Mouse (Mus musculus) layer of hippocampus, adult 9-11 months (tissue): ENCODE results near the gene Ccz1.

Experiments
- DNase-seq: peaks from one replicate; pipeline ENCODE4 v3.0.0; 2022

Ccz1 gene

GRCm38 (mm10) chr5:143993260-143993659 lies 21.4 kb downstream of the Ccz1 start:
- DNase-seq = no peak

DNA sequence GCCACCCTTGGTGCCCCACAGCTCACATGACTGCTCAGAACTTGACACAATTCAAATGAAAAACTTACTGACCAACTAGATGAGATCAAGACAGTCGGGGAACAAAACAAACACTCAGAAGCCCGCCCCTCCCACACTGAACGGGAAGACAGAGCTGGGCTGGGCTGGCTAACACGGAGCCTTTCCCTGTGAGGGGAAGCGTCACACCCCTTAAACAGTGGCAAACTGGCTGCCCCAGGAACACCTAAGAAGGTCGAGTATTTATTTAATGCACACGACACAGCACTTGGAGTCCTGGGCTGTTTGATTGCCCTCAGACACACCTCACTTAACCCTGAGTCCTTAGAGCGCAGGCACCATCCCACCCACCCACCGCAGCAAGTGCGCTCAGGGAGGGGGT lies 22.0 kb downstream of the Ccz1 start:
- no peak for DNase-seq

GRCm38 (mm10) chr5:143990086-143990485 lies 24.6 kb downstream of the Ccz1 start:
- DNase-seq = no peak

- peak; percentile 62 for DNase-seq
Observed at GRCm38 (mm10) chr5:143989046-143989445, 25.6 kb downstream of the Ccz1 start.

- DNase-seq = no peak
Observed at GRCm38 (mm10) chr5:143987596-143987995, 27.1 kb downstream of the Ccz1 start.

DNA sequence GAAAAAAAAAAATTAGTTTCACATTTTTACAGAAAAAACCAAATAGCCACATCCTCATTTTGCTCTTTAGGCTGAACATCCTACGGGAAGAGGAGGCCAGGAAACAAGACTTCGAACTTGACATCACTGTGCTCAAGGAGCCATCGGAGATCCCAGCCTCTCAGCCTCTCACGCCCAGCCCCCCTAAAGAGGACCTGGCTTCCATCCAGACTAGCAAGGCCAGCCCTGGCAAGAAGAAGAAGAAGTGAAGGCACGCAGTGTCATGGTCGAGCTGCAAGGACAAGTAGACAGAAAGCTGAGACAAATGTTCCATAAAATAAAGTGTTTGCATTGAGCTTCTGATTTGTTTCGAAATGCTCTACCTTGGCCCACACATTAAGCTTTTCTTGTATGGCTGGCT lies 29.3 kb downstream of the Ccz1 start:
- DNase-seq = no peak

DNA sequence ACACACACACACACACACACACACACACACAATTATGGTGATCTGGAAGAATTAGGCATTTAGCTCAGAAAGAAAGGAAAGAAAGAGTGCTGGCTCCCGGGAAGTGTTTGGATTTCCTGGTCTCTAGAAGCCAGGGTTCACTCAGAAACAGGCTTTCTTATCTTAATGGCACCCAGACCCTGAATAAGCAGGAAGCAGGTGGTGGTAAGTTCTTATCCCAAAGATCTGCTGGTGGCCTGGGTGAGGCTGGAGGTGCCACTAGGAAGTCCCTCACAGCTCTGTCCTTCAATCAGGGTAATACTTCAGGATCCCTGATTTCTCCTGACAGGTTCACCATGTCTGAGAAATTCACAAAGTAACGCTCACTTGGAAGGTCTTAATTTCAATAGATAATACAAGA lies 32.3 kb downstream of the Ccz1 start:
- no peak for DNase-seq

- DNase-seq = no peak
Observed at GRCm38 (mm10) chr5:143980858-143981257, 33.8 kb downstream of the Ccz1 start.

- no peak for DNase-seq
Observed at GRCm38 (mm10) chr5:143976726-143977431, 37.8 kb downstream of the Ccz1 start.

DNA sequence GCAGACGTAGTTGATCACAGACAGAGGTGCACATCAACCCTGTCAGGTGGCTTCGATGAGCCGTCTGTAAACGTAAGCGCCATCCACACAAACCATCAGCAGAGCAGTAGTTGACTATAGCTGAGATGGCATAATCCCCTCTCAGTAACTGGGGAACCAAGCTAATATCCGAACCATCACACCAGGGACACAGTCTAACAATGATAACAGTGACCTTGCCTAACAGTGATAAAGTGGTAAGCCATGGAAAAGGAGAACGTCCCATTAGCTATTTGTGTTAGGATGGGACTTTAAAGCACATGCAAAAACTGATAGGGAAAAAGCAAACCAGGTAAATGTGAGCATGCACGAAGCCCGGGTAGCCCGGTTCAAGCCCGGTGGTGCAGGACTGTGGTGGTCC lies 38.4 kb downstream of the Ccz1 start:
- no peak for DNase-seq

- no peak for DNase-seq
Observed at GRCm38 (mm10) chr5:143975631-143975933, 39.1 kb downstream of the Ccz1 start.

DNA sequence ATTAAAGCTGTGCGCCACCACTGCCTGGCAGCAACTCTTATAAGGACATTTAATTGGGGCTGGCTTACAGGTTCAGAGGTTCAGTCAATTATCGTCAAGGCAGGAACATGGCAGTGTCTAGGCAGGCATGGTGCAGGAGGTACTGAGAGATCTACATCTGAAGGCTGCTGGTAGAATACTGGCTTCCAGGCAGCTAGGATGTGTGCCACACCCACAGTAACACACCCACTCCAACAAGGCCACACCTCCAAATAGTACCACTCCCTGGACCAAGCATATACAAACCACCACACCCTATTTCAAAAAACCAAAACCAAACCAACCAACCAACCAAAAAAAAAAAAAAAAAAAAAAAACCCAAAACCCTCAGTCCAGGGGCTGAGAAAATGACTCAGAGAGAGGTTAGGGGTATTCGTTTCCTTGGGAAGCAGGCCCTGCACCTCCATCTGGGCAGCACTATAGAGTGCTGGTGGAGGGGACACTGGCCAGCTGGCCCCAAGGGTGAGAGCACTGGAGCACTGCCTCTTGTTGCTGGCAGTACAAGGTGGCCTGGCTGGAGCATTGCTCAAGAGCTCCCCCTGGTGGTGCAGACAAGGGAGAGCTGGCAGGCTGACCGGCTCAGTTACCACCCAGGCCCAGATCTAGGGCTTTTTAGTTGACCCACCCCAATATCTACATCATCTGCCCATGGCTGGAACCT lies 39.6 kb downstream of the Ccz1 start:
- peak; percentile 52 for DNase-seq

GRCm38 (mm10) chr5:143972628-143973027 lies 42.0 kb downstream of the Ccz1 start:
- no peak for DNase-seq

DNA sequence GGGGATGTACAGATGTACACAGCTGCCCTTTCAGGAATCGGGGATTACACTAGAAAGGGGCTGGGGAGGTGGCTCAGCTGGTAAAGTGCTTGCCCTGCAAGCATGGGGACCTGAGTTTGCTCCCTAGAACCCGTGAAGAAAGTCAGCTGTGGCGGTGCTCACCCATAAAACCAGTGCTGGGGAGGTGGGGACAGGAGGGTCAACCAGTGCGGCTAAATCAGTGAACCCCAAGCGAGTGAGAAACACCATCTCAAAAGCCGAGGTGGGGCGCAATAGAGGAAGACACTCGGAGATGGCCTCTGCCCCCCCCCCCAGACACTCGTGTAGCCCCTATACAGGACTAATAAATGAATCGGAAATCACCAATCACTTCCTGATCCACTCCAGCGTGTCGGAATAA lies 48.0 kb downstream of the Ccz1 start:
- no peak for DNase-seq

DNA sequence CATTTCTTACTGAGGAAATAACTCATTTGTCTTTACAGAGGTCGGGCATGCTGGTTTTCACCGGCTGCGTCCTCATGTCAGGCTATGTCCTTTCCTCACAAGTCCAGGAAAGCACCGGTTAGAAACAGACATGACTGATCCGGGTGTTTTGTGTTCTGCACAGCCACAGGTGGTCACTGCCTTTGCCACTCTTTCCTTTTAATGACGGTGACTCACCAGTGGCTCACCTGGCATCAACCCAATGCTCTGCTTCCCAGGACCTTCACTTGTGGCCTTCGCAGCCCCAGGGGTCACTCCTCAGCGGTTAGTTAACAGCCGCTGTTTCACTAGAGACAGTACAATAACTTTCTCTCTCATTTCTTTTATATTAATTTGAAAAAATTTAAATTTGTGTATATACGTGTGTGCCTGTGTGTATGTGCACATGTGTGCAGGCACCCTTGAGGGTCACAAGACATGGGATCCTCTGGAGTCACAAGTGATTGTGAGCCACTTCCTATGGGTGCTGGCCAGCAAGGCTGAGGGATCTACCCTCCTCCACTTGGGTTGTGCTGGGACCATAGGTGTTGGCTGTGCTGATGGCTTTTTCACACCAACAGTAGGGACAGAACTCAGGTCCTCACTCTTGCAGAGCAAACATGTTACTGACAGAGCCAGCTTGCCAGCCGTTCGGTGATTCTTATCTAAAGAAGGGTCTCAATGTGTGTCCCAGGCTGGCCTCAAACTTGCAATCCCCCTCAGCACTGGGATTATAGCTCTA lies 48.9 kb downstream of the Ccz1 start:
- no peak for DNase-seq

GRCm38 (mm10) chr5:143961176-143961575 lies 53.5 kb downstream of the Ccz1 start:
- no peak for DNase-seq

GRCm38 (mm10) chr5:143959551-143959950 lies 55.1 kb downstream of the Ccz1 start:
- DNase-seq = no peak

- DNase-seq = no peak
Observed at GRCm38 (mm10) chr5:143957101-143957500, 57.6 kb downstream of the Ccz1 start.

DNA sequence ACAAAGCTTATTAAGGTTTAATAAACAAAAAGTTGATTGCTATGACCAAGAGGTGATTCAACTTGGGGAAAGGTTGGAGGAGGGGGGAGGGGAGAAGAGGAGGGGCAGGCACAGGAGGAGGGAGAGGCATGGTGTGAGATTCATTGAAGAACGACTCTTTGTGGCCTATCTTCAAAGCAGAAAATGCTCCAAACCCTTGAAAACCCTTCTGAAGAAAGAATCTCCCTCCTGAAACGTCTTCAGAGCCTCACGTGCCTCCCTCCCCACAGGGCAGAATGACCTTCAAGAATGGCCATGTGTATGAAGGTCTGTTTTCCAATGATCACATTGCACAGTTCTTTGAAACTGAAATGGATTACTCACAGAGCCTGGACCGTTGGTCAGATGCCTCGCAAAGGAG lies 64.7 kb downstream of the Ccz1 start:
- no peak for DNase-seq

DNA sequence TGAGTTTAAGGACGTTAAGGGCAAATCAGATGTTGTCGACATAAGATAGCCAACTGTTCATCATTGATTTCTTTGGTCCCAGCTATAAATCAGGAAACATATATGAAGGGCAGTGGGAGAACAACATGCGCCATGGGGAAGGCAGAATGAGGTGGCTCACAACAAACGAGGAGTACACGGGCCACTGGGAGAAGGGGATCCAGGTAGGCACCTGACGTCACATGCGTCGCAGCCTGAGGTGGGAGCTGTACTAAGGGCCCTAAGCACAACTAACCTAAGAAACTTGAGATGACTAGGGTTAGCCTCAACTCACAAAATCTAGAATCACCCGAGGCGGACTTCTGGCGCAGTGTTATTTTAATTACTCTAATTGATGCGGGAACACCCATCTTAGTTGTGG lies 66.3 kb downstream of the Ccz1 start:
- DNase-seq = no peak

DNA sequence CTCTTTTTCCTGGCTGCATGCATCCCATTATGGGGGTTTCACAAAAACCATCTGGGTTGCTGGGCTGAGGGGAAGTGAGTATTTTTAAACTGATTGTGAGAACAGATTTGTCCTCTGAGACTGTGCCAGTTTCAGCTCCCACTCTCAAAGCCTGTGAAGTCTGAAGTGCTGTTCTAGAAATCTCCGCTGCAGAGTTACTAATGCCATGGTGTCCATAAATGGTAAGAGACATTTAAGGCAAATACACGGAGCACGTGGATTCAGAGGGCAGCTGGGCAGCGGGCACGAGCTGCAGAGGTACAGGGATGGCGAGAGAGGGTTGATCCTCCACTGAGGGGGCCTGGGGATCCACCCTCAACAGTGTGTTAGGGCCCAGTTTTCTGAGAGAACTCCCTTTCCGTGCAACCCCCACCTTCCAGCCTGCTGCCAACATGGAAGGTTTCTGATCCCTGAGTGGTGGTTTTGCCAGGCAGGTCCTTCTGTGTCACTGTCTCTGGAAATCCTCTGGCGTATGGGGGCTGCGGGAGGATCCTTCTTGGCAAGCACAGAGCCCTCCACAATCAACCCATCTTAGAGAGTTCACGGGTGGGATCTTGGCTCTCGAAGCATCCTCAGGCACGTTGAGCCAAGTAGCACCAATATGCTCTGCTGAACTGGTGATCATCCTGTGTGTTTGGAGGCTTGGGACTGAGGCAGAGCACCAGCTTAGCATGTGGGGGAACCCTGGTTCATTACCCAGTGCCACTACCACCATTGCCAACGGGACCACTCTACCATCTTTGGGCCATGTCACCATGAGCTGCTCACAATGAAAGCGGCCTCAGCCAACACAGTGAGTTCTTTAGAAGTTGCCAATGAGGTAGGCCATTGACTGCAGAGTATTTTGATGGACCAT lies 71.2 kb downstream of the Ccz1 start:
- DNase-seq = peak; percentile 93

- no peak for DNase-seq
Observed at GRCm38 (mm10) chr5:143941588-143941987, 73.1 kb downstream of the Ccz1 start.
